Mouse (Mus musculus): Measurements from ENCODE around the gene Zbtb46.
"Not testable (repeated sequence)": the region's sequence is repeated elsewhere in the genome, so short reads cannot be mapped to it uniquely, and the experiment has no call there.

Gene Zbtb46

GRCm38 (mm10) chr2:181459153-181459672 is at the start of gene Zbtb46:
Zbtb46 (minus strand) TSS chr2:181459426.
- DNase-seq (ENCODE audit: low read depth, low spot score) = peak; percentile 78

GRCm38 (mm10) chr2:181498644-181499043 is 39.4 kb upstream of the Zbtb46 start:
- DNase-seq (ENCODE audit: low read depth, low spot score) = no peak

DNA sequence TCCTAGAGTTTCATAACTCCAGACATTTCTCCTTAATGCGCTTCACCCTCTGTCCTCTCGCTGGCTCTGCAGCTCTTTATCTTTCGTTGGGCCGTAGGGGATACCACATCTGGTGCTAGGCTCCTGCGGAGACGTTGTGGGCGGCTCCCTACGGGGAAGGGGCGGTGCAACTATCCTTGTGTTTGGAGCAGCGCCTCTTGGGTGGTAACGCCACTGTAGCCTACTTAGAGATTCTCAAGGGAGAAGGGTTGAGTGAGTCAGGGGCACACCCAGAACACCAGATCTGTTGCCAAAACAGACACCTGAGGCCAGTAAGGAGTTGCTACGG is 38.3 kb upstream of the Zbtb46 start:
- peak; percentile 72 for DNase-seq (ENCODE audit: low read depth, low spot score)

DNA sequence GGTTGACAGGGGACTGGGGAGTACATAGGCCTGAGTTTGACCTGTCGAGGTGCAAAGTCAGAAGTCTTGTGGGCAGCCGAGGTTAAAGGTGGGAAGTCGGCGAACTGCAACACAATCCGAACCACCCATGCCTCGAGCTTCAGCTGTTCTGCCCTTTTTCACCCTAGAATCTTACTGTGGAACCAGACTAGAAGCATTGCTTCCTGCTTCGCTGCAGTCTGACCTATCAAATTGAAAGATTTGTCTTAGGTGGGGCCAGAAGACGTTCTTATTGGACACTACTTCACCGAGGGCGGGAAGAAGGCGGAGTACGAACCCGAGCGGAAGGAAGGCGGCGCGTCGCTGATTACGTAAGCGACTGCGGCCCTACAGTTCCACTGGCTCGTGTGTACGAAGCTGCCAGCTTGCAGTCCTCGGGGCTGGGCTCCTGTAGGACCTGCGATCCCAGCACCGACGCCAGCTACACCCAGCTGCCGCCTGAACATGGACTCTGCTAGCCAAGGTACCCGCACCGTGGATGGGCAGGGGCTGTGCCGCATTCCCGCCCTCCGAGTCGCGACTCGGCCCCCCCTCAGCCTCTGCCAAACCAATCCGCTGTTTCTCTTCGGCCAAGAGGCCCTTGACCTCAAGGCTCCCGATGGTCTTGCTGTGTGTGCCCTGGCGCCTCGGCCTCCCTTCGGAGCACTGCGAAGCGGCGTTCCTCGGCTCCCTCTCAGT is 37.8 kb upstream of the Zbtb46 start, which contains the start of gene Tpd52l2:
Tpd52l2 (plus strand) TSS at position 312 of the 717 bp plus-strand sequence.
- peak; percentile 97 for DNase-seq (ENCODE audit: low read depth, low spot score)

DNA sequence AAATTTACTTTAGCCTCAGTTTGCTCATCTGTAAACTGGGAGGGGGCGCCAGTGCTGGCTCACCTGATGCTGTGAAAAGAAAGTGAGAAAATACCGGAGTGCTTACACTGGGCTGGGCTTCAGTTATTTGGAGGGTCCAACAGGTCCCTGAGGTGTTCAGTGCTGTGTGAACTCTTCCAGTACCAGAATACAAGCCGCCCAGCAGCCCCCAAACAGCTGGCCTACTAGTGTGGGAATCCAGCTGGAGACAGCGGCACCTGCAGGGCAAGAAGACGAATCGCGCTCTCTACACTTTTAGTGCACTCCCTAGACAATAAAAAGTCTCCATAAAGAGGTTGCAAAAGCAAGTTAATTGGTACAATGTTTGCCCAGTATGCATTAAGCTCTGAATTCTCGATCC is 37.1 kb upstream of the Zbtb46 start:
- peak; percentile 74 for DNase-seq (ENCODE audit: low read depth, low spot score)

- not testable (repeated sequence) for DNase-seq (ENCODE audit: low read depth, low spot score)
These were observed 36.6 kb upstream of the Zbtb46 start for GRCm38 (mm10) chr2:181495845-181496244.

DNA sequence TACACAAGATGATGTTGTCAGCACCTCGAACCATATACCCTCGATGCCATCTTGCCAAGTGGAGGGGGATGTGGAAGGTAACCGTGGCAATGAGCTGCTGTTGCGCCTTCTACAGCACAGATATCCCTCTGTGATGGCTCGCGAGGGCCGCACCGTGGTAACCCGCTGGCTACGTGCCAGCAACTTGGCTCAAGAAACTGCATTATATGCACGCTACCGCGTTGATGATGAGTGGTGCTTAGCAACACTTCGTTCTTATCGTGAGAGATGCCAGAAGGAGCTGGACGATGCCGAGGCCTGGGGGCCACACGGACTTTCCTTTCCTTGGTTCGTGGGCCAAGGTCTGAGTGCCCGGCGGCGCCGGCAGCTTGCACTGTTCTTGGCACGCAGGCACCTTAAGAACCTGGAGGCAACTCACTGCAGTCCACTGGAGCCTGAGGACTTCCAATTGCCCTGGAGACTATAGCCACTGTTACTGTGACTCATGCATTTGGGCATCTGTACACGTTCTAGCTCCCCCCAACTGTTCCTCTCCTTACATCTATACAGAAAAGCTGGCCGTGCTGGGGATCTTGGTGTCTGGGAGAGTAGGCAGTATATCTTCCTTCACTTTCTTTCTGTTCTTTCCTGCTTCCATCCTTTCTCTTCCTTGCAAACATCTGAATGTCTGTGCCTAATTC is 35.2 kb upstream of the Zbtb46 start:
- no peak for DNase-seq (ENCODE audit: low read depth, low spot score)

DNA sequence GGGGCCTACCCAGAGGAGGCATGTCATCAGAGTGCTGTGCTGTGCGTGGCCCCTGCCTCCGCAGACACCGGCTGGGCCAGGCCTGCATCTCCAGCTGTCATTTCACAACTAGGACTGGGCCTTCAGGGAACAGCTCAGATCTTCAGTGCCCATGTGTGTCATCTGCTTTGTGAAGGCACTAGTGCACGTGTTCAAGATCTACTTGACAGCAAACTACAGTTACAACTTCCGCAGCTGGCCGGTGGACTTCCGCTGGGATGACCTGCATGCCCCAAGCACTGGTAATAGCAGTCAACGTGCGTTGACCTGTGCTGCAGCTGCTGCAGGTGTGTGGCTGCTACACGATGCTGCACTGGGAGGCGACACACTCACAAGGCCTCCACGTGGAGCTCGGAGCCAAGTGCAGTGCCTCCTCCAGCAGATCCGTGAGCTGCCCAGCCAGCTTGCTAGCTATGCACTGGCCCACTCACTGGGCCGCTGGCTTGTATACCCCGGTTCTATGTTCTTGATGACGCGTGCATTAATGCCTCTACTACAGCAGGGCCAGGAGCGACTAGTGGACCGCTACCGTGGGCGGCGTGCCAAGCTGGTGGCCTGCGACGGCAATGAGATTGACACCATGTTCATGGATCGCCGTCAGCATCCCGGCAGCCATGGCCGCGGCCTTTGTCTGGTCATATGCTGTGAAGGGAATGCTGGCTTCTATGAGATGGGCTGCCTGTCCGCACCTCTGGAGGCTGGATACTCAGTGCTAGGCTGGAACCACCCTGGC is 34.1 kb upstream of the Zbtb46 start, which contains the start of gene Abhd16b:
Abhd16b (plus strand) TSS at position 51 of the 772 bp plus-strand sequence.
- no peak for DNase-seq (ENCODE audit: low read depth, low spot score)

- no peak for DNase-seq (ENCODE audit: low read depth, low spot score)
These were observed 33.0 kb upstream of the Zbtb46 start for GRCm38 (mm10) chr2:181492206-181492605.

DNA sequence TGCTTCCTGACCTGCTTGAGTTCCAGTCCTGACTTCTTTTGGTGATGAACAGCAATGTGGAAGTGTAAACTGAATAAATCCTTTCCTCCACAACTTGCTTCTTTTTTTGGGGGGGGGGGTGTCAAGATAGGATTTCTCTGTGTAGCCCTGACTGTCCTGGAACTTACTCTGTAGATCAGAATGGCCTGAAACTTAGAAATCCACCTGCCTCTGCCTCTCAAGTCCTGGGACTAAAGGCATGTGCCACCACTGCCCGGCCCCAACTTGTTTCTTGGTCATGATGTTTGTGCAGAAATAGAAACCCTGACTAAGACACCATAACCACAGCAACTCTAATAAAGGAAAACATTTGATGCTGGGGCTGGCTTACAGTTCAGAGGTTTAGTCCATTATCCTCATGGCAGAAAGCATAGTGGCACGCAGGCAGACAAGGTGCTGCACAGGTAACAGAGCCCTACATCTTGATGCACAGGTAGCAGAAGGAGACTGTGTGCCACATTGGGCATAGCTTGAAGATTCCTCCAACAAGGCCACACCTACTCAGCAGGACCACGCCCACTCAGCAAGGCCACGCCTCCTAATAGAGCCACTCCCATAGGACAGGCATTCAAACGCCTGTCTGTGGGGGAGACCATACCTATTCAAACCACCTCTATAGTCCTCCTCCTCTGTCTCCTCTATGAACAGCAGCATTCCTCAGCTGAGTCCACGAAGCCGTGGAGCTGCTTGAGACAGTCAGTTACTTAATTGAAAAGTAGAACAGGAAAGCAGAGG is 32.4 kb upstream of the Zbtb46 start:
- DNase-seq (ENCODE audit: low read depth, low spot score) = no peak

DNA sequence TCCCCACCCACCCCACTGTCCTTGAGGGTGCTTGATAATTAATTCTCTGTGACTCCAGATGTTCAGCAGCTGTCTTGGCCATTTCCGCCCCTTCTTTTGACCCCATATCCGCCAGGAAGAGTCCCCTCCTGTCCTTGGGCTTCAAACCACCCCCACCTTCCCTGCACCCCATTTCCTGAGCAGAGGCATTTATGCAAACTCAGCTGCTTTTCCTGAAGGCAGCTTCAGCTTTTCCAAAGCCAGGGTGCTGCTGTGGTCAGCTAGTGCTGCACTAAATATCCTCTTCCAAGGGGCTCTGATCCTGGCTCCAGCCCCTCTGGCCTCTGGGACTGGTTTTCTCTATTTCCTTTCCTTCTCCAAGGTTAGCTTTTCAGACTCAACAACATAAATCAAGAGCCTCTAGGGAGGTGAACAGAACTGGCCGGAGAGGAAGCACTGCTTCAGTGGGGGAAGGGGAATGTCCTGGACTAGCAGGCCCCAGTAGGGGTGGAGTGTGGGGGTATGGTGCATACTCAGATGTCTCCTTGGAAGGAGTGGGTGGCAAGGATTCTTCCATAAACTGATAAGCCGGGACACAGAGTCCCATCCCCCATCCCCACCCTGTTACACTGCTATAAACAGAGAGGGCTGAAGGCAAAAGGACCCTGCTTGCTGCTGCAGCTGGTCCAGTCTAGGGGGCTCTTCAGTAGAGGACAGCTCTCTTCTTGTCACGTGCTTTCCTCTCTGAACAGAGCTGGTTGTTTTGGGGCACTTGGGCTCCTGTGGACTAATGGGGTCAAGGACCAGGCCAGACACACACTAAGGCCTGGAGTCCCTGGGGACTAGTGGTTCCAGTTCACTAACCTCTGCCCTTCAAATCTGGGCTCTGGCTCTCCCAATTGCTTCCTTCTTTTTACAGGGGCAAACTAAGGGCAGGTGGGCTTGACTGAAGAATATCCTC is 28.4 kb upstream of the Zbtb46 start:
- DNase-seq (ENCODE audit: low read depth, low spot score) = peak; percentile 86

GRCm38 (mm10) chr2:181485741-181486140 is 26.5 kb upstream of the Zbtb46 start:
- peak; percentile 37 for DNase-seq (ENCODE audit: low read depth, low spot score)

- DNase-seq (ENCODE audit: low read depth, low spot score) = no peak
These were observed 25.4 kb upstream of the Zbtb46 start for GRCm38 (mm10) chr2:181484456-181485233.

DNA sequence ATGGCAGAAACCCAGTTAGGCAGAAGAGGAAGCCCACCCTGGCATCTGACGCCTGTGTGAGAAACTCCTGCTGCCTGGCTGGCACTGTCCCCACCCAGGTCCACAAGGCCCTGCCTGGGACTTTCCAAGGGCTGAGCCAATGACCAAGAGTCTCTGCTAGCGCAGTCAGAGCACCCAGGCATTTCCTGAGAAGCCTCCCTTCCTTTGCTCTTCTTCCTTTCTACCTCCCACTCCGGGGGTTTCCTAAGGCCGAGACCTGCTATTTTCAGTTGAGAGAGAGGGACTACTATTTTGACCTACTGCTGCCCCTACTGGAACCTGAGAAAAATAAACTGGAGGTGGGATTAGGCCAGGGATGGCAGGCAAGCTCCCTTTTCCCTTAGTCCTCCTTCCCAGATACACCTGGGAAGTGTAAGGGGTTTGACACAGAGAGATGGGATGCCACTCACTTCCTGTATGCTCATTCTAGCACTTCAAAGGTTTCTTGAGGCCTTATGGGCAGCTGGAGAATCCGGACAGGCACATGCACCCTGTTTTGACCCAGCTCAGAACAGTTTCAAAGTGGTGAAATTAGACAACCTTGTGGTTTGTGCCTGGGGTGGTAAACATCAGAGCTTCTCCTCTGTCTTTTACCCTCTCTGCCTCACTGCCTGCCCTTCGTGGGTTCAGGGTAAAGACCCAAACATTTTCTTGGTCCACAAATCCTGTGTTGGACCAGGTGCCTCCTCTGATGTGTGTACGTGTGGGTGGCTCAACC is 24.5 kb upstream of the Zbtb46 start:
- no peak for DNase-seq (ENCODE audit: low read depth, low spot score)

- DNase-seq (ENCODE audit: low read depth, low spot score) = no peak
These were observed 23.9 kb upstream of the Zbtb46 start for GRCm38 (mm10) chr2:181483120-181483519.

GRCm38 (mm10) chr2:181472256-181472827 is 13.1 kb upstream of the Zbtb46 start:
- no peak for DNase-seq (ENCODE audit: low read depth, low spot score)

GRCm38 (mm10) chr2:181471246-181471645 is 12.0 kb upstream of the Zbtb46 start:
- DNase-seq (ENCODE audit: low read depth, low spot score) = no peak

DNA sequence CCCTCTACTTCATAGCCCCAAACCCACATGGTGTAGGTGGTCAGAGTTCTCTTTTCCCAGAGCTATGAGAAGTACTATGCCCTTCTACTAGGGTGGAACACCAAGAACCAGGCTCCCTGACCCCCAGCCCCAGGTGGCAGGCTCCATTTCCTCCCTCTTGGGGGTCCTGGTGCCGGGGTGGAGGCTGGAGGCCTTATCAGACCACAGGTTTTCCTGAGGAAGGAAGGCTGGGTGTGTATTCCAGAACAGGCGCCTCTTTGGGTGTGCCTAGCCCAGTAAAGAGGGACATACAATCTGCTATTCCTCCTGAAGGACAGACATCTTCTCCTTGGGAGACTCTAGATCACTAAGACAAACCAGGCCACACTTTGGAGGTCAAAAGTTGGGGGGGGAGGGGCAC is 11.1 kb upstream of the Zbtb46 start:
- no peak for DNase-seq (ENCODE audit: low read depth, low spot score)
